17 mouse cellular contexts compared by ENCODE assay signal in the genomic region with DNA sequence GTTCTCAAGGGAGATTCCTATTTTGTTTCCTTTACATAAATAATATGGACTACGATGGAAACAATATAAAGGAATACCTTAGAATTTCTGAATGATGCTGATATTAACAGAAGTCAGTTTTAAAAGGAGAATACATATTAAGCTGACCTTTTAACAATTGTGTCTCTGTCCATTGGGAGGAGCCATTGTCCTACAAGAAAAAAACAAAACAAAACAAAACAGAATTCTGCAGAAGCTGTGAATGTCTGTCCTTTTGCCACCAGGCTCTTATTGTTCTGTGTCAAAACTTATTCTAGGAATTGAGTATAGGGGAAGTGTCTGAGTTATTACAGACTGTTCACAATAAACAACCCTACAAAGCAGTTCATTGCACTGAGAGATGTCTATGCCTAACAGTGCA.
DNase-seq lines count a peak whose midpoint lies in the region; ATAC-seq and TF ChIP-seq lines count a peak whose summit lies in the region.
"Had no signal": no experiment of that assay in that cellular context is flagged by ENCODE, and none has a peak within 500 bp of the region (broad histone marks: within the 10 kb centered on the region; RNA-seq: fewer than 3 reads in every experiment).

No protein-coding gene starts in this region.

- H3K4me1 ChIP-seq in hindbrain, embryonic 14.5 days (replicated peaks; ENCODE audit: control insufficient read depth, insufficient read depth, low read length), result no peaks in the 10 kb centered on the region
- no peaks in the 10 kb centered on the region for H3K4me1 ChIP-seq in hindbrain, embryonic 13.5 days (replicated peaks)
- no peaks in the 10 kb centered on the region for H3K4me1 ChIP-seq in lung, embryonic 14.5 days (ENCODE audit: insufficient read depth)
- no peaks in the 10 kb centered on the region for H3K4me1 ChIP-seq in forebrain, embryonic 11.5 days (replicated peaks; ENCODE audit: control insufficient read depth, insufficient read depth, low read length)
- H3K4me1 ChIP-seq: limb, embryonic 13.5 days had no signal

- no peaks in the 10 kb centered on the region for H3K27me3 ChIP-seq in hindbrain, embryonic 14.5 days (ENCODE audit: control insufficient read depth, insufficient read depth, low read length)
- no peaks in the 10 kb centered on the region for H3K27me3 ChIP-seq in hindbrain, embryonic 13.5 days
- no peaks in the 10 kb centered on the region for H3K27me3 ChIP-seq in lung, embryonic 14.5 days (ENCODE audit: insufficient read depth, low read length)
- no peaks in the 10 kb centered on the region for H3K27me3 ChIP-seq in forebrain, embryonic 11.5 days (ENCODE audit: control insufficient read depth, insufficient read depth, low read length)
- H3K27me3 ChIP-seq: limb, embryonic 13.5 days had no signal

- TF ChIP-seq CTCF in lung, embryonic 14.5 days (IDR thresholded peaks at IDR 0.05; ENCODE audit: low read depth), result no peak

- ATAC-seq in hindbrain, embryonic 14.5 days (ENCODE audit: low FRiP score), result no peak
- ATAC-seq in hindbrain, embryonic 13.5 days (ENCODE audit: low FRiP score), result no peak
- ATAC-seq in lung, embryonic 14.5 days (ENCODE audit: insufficient read depth), result no peak
- no peak for ATAC-seq in forebrain, embryonic 11.5 days (replicated peaks; ENCODE audit: low FRiP score)
- ATAC-seq: forebrain, embryonic 16.5 days; inflammation-experienced regulatory T-cells, adult 6 months had no signal

- peaks cover 6% of the 10 kb centered on the region; the same call in 1 of the 2 replicates for H3K9me3 ChIP-seq in hindbrain, embryonic 14.5 days (ENCODE audit: control insufficient read depth, low read length)
- no peaks in the 10 kb centered on the region for H3K9me3 ChIP-seq in hindbrain, embryonic 13.5 days
- no peaks in the 10 kb centered on the region for H3K9me3 ChIP-seq in lung, embryonic 14.5 days (ENCODE audit: low read depth, low read length)
- no peaks in the 10 kb centered on the region for H3K9me3 ChIP-seq in forebrain, embryonic 11.5 days (ENCODE audit: control insufficient read depth, low read length)

- no peak overlapping the region for H3K4me2 ChIP-seq in hindbrain, embryonic 14.5 days (replicated peaks)
- no peak overlapping the region for H3K4me2 ChIP-seq in hindbrain, embryonic 13.5 days
- H3K4me2 ChIP-seq in lung, embryonic 14.5 days, result no peak overlapping the region
- H3K4me2 ChIP-seq in forebrain, embryonic 11.5 days (ENCODE audit: low read depth, low read length, severe bottlenecking), result no peak overlapping the region
- H3K4me2 ChIP-seq: limb, embryonic 13.5 days; midbrain, embryonic 11.5 days had no signal

- 38% methylated on average over 1 of the region's 1 CpGs for WGBS in hindbrain, embryonic 14.5 days
- WGBS in hindbrain, embryonic 13.5 days, result 58% methylated on average over 1 of the region's 1 CpGs
- 82% methylated on average over 1 of the region's 1 CpGs for WGBS in lung, embryonic 14.5 days
- 75% methylated on average over 1 of the region's 1 CpGs for WGBS in forebrain, embryonic 11.5 days

- H3K27ac ChIP-seq in hindbrain, embryonic 14.5 days, result no peak overlapping the region
- H3K27ac ChIP-seq in hindbrain, embryonic 13.5 days, result no peak overlapping the region
- H3K27ac ChIP-seq in lung, embryonic 14.5 days (ENCODE audit: low read depth), result no peak overlapping the region
- H3K27ac ChIP-seq in forebrain, embryonic 11.5 days (ENCODE audit: low read depth, low read length), result no peak overlapping the region
- H3K27ac ChIP-seq: limb, embryonic 13.5 days had no signal

- DNase-seq in hindbrain, embryonic 14.5 days (ENCODE audit: low spot score), result peak; percentile 50
- peak; percentile 36 for DNase-seq in lung, embryonic 14.5 days
- no peak for DNase-seq in lung, postnatal 14 days
- peak; percentile 52 for DNase-seq in NIH3T3 (ENCODE audit: low read depth)
- peak; percentile 33 for DNase-seq in retina, postnatal 1 day
- no peak for DNase-seq in cerebellum, postnatal 14 days
- no peak for DNase-seq in forebrain, embryonic 11.5 days (ENCODE audit: low spot score)
- DNase-seq: adrenal gland, postnatal 14 days; cerebellum, postnatal 36 days; kidney, postnatal 36 days; spleen, adult 18-20 months; thymus, postnatal 4 days had no signal

- no peak overlapping the region for H3K4me3 ChIP-seq in hindbrain, embryonic 14.5 days (replicated peaks; ENCODE audit: low read length)
- no peak overlapping the region for H3K4me3 ChIP-seq in hindbrain, embryonic 13.5 days
- H3K4me3 ChIP-seq in lung, embryonic 14.5 days (ENCODE audit: low read depth, low read length), result no peak overlapping the region
- no peak overlapping the region for H3K4me3 ChIP-seq in forebrain, embryonic 11.5 days (ENCODE audit: low read depth, low read length)
- H3K4me3 ChIP-seq: limb, embryonic 13.5 days had no signal

- no peaks in the 10 kb centered on the region for H3K36me3 ChIP-seq in hindbrain, embryonic 14.5 days (replicated peaks; ENCODE audit: control insufficient read depth, insufficient read depth)
- no peaks in the 10 kb centered on the region for H3K36me3 ChIP-seq in hindbrain, embryonic 13.5 days
- no peaks in the 10 kb centered on the region for H3K36me3 ChIP-seq in lung, embryonic 14.5 days (ENCODE audit: insufficient read depth)
- H3K36me3 ChIP-seq in forebrain, embryonic 11.5 days (ENCODE audit: control insufficient read depth, insufficient read depth, low read length), result no peaks in the 10 kb centered on the region
- H3K36me3 ChIP-seq: limb, embryonic 13.5 days had no signal

- H3K9ac ChIP-seq in hindbrain, embryonic 14.5 days, result no peak overlapping the region
- no peak overlapping the region for H3K9ac ChIP-seq in hindbrain, embryonic 13.5 days
- H3K9ac ChIP-seq in lung, embryonic 14.5 days, result no peak overlapping the region
- no peak overlapping the region for H3K9ac ChIP-seq in forebrain, embryonic 11.5 days (ENCODE audit: low read length)
- H3K9ac ChIP-seq: limb, embryonic 13.5 days had no signal

Comparison
In these comparisons a context has a peak if more than half of its experiments do, and no peak if none do; other contexts are left out.
1. DNase-seq: peak in hindbrain, embryonic 14.5 days (single experiment), lung, embryonic 14.5 days (single experiment), NIH3T3 (single experiment) and retina, postnatal 1 day (single experiment); none in lung, postnatal 14 days (single experiment), cerebellum, postnatal 14 days (0 of 2) and forebrain, embryonic 11.5 days (single experiment).